Mouse (Mus musculus) urinary bladder, postnatal 10 days (tissue): ENCODE data around the gene Timm10b.

Source experiments
- DNase-seq: peaks from one replicate; pipeline ENCODE4 v3.0.0; 2022; ENCODE audit warnings: low spot score

Gene Timm10b

GRCm38 (mm10) chr7:105640894-105641255 is 1.0 kb downstream of the Timm10b start:
- DNase-seq, result no peak

GRCm38 (mm10) chr7:105641936-105642335 is 2.1 kb downstream of the Timm10b start:
- no peak for DNase-seq

GRCm38 (mm10) chr7:105650639-105651435 is 11.0 kb downstream of the Timm10b start, which contains the start of gene Dnhd1:
Gene Dnhd1, plus strand, starts transcription at chr7:105650827.
- no peak for DNase-seq

- no peak for DNase-seq
Measured at GRCm38 (mm10) chr7:105685541-105686197, 45.8 kb downstream of the Timm10b start.

- DNase-seq, result no peak
Measured at GRCm38 (mm10) chr7:105690875-105691274, 51.0 kb downstream of the Timm10b start.
